In genomic region chr11:34194158-34194941, GRCm38 (mm10) we compare ENCODE assay signal across 19 mouse cellular contexts. TPM values are rescaled to one million over a fixed set of nuclear protein-coding genes. Genes with fewer than 3 reads are reported as not detected.
"Had no signal": no experiment of that assay in that cellular context is flagged by ENCODE, and none has a peak within 500 bp of the region (broad histone marks: within the 10 kb centered on the region; RNA-seq: fewer than 3 reads in every experiment).

No protein-coding gene starts in this region.

- H3K4me3 ChIP-seq: layer of hippocampus, adult 2 months; limb, embryonic 12.5 days; liver, embryonic 13.5 days; megakaryocyte, embryonic 14.5 days had no signal

- H3K27ac ChIP-seq: layer of hippocampus, adult 2 months; limb, embryonic 12.5 days; liver, embryonic 13.5 days; macrophage had no signal

- H3K36me3 ChIP-seq: limb, embryonic 12.5 days; liver, embryonic 13.5 days had no signal

- H3K4me1 ChIP-seq: limb, embryonic 12.5 days; liver, embryonic 13.5 days; megakaryocyte, embryonic 14.5 days had no signal

- H3K9me3 ChIP-seq: limb, embryonic 12.5 days; liver, embryonic 13.5 days; megakaryocyte, embryonic 14.5 days had no signal

- ATAC-seq: intestine, postnatal 0 days; liver, postnatal 0 days had no signal

- DNase-seq: kidney, adult 9 months; kidney, postnatal 10 days; kidney, postnatal 4 days; liver; liver, embryonic 13.5 days; liver, postnatal 0 days; right cerebral cortex, postnatal 25 days; thymus, postnatal 36 days had no signal

- H3K4me2 ChIP-seq: limb, embryonic 12.5 days; liver, embryonic 13.5 days; midbrain, embryonic 11.5 days had no signal

- H3K27me3 ChIP-seq: limb, embryonic 12.5 days; liver, embryonic 13.5 days had no signal

- H3K9ac ChIP-seq: limb, embryonic 12.5 days; liver, embryonic 13.5 days; liver, postnatal 0 days had no signal

RNA-seq across cellular contexts. Expression of gene Foxi1, which starts 13.5 kb away (rescaled TPM):
- total RNA-seq: layer of hippocampus, adult 2 months; layer of hippocampus, postnatal 10 days had no signal
- polyA plus RNA-seq: intestine, postnatal 0 days; limb, embryonic 12.5 days; liver, embryonic 13.5 days; liver, postnatal 0 days; macrophage; midbrain, embryonic 11.5 days; midbrain, postnatal 0 days; neural tube, embryonic 14.5 days; small intestine, adult 2 months; stomach, embryonic 16.5 days had no signal
